Mouse (Mus musculus) ES-E14 (cell line): Measurements from ENCODE around the gene Cactin. TPM values are rescaled to one million over a fixed set of nuclear protein-coding genes. Genes with fewer than 3 reads are reported as not detected.

Experiments
- DNase-seq: peaks from one replicate; pipeline ENCODE4 v3.0.0-alpha.2; 2013; ENCODE audit warnings: low read depth, low spot score
- H3K27ac ChIP-seq: 2 replicates; pipeline ENCODE4 v1.5.1; 2012; ENCODE audit warnings: low read depth, mild to moderate bottlenecking, low read length, moderate library complexity, mixed read lengths; ENCODE audit not compliant: poor library complexity, insufficient read depth, severe bottlenecking
- H3K36me3 ChIP-seq: 2 replicates; pipeline ENCODE4 v1.6.1; 2012; ENCODE audit warnings: mild to moderate bottlenecking, low read length, moderate library complexity, mixed read lengths; ENCODE audit not compliant: control insufficient read depth, poor library complexity, insufficient read depth, severe bottlenecking
- H3K4me1 ChIP-seq, 2 experiments: fragments of 150-350 bp in 1 of 2; sonication (generic) in 1 of 2; 2 replicates each; pipeline ENCODE4 v1.6.1; 2012; ENCODE audit warnings: low read length in 2 of 2, mild to moderate bottlenecking in 1 of 2, mixed read lengths in 1 of 2; ENCODE audit not compliant: control insufficient read depth in 2 of 2, insufficient read depth in 2 of 2, poor library complexity in 1 of 2
- H3K4me3 ChIP-seq, 2 experiments: fragments of 150-350 bp in 1 of 2; sonication (generic) in 1 of 2; 2 replicates each; pipeline ENCODE4 v1.5.1; 2012; ENCODE audit warnings: low read length in 2 of 2, low read depth in 1 of 2, mild to moderate bottlenecking in 1 of 2, mixed read lengths in 1 of 2; ENCODE audit not compliant: insufficient read depth in 1 of 2, poor library complexity in 1 of 2, severe bottlenecking in 1 of 2
- H3K9ac ChIP-seq: 2 replicates; pipeline ENCODE4 v1.6.1; 2012; ENCODE audit warnings: low read depth, mild to moderate bottlenecking, low read length, mixed read lengths; ENCODE audit not compliant: poor library complexity, insufficient read depth, severe bottlenecking
- H3K9me3 ChIP-seq: fragments of 150-350 bp; sonication (generic); 2 replicates; pipeline ENCODE4 v1.6.1; 2012; ENCODE audit warnings: low read depth, mild to moderate bottlenecking, low read length; ENCODE audit not compliant: control insufficient read depth, insufficient read depth
- CHD2 ChIP-seq: IDR thresholded peaks from 2 replicates; pipeline ENCODE4 v1.6.1; 2014; ENCODE audit warnings: mild to moderate bottlenecking, low read depth, low read length, inconsistent platforms
- HCFC1 ChIP-seq: IDR thresholded peaks from 2 replicates; pipeline ENCODE4 v1.6.1; 2012; ENCODE audit warnings: low read length, inconsistent platforms, borderline replicate concordance; ENCODE audit not compliant: insufficient read depth
- MAFK ChIP-seq: IDR thresholded peaks from 2 replicates; pipeline ENCODE4 v1.6.1; 2014; ENCODE audit warnings: mild to moderate bottlenecking, low read depth, low read length, inconsistent platforms; ENCODE audit not compliant: insufficient read depth
- ZC3H11A ChIP-seq: IDR thresholded peaks from 2 replicates; pipeline ENCODE4 v1.6.1; 2012; ENCODE audit warnings: low read depth, mild to moderate bottlenecking, inconsistent platforms, low read length, borderline replicate concordance
- ZNF384 ChIP-seq: IDR thresholded peaks from 2 replicates; pipeline ENCODE4 v1.6.1; 2012; ENCODE audit warnings: low read depth, low read length, inconsistent platforms
- in situ Hi-C, 2 experiments: fragments of 600-800 bp; cut with MboI; formaldehyde crosslinking; loops; one replicate each; pipeline ENCODE4 v1.15.1; 2025; ENCODE audit warnings: low sequenced_read_pairs in 2 of 2, inconsistent platforms in 1 of 2; ENCODE audit not compliant: unreplicated experiment in 2 of 2
- total RNA-seq: library from RNA; depleted of rRNA; stranded (reverse); fragments of 300-350 nt; gene quantifications from 2 replicates; pipeline ENCODE4 v1.2.3, GENCODE M21; 2012

Gene Cactin
- total RNA-seq, 1 experiment, result 54.9 TPM

DNA sequence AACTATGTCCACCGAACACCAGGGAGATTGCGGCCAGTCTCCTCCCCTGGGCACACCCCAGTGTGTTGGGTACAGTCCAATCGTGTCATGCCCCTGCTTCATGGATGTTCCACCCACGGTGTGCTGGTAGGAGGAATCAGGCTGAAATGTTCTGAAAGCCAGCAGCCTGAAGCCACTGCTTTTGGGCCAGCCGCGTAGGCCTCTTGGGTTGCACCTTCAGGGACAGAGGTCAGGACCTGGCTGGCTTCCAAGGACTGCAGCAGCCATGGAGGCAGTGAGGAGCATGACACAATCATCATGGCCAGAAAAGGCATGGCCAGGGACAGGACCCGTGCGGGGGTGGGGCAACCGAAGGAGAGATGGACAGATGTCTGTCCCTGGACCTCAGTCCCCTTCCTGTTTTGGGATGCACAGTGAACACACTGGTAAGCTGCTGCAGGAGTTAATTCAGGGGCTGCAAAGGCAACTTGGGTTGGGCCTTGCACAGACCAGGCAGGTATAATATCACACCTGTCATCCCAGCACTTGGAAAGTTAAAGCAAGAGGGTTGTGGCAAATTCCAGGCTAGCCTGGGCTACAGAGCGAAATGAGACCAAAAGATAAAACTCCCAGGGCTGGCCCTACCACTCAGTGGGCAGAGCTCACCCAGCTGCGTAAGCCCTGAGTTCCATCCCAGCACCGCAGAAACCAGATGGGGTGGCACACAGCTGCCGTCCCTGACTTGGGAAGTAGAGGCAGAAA lies 2.1 kb upstream of the Cactin start:
- no peak for DNase-seq
- Histone ChIP-seq H3K9ac (peak overlapping the region; percentile 83; the same call in 1 of the 2 replicates), H3K9me3 (no peaks in the 10 kb centered on the region), H3K36me3 (peaks cover 41% of the 10 kb centered on the region), H3K4me3 (no peak overlapping the region), H3K27ac (no peak overlapping the region), H3K4me1 (peaks cover 0 to 22% of the 10 kb centered on the region in 2 experiments; a peak in 2 of 4 replicates)
- no peak for TF ChIP-seq HCFC1
- in situ Hi-C loops, result no loop called here

DNA sequence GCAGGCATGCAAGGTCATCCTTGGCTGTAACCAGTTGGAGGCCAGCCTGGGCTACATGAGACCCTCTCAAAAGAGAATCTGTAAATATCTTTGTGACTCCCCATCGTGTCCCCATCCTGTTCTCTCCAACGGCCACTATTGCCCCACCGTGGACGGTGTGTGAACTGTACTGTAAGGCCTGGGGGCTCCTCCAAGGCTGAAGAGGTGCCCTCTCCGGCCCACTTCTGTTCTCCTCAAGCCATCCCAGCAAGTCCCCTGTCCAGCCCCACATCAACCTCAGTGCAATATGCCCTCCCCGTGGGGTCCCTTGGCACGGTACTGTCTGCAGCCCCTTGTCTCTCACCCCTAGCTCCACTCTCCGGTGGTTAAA lies 1.6 kb upstream of the Cactin start:
- H3K4me3 ChIP-seq, result peak overlapping the region; percentile 70 to 74; a peak in 3 of 4 replicates
- in situ Hi-C loops, result no loop called here
- TF ChIP-seq HCFC1 (no peak), ZNF384 (no peak), MAFK (no peak), CHD2 (no peak), ZC3H11A (no peak)
- peaks cover 41% of the 10 kb centered on the region for H3K36me3 ChIP-seq
- no peaks in the 10 kb centered on the region for H3K9me3 ChIP-seq
- DNase-seq, result no peak
- H3K4me1 ChIP-seq, result peaks cover 0 to 22% of the 10 kb centered on the region in 2 experiments; a peak in 2 of 4 replicates
- peak overlapping the region; percentile 83; the same call in 1 of the 2 replicates for H3K9ac ChIP-seq
- no peak overlapping the region for H3K27ac ChIP-seq

- in situ Hi-C loops, result no loop called here
- H3K4me1 ChIP-seq, result peaks cover 0 to 22% of the 10 kb centered on the region in 2 experiments; a peak in 2 of 4 replicates
- TF ChIP-seq HCFC1 (no peak), CHD2 (no peak; the same call in 1 of the 2 replicates), ZNF384 (no peak), ZC3H11A (no peak), MAFK (no peak)
Measured at GRCm38 (mm10) chr10:81319741-81320549, 958 bp upstream of the Cactin start.

GRCm38 (mm10) chr10:81321436-81321835 lies 533 bp downstream of the Cactin start:
- Histone ChIP-seq H3K9ac (peak overlapping the region; percentile 94), H3K36me3 (peaks cover 51% of the 10 kb centered on the region), H3K4me3 (peak overlapping the region; percentile 60 to 93), H3K4me1 (peaks cover 0 to 21% of the 10 kb centered on the region in 2 experiments; a peak in 2 of 4 replicates), H3K27ac (peak overlapping the region; percentile 77), H3K9me3 (no peaks in the 10 kb centered on the region)
- in situ Hi-C loops, result no loop called here
- TF ChIP-seq CHD2 (no peak), MAFK (no peak), ZC3H11A (no peak), HCFC1 (no peak), ZNF384 (no peak)
- DNase-seq, result no peak

More at GRCm38 (mm10) chr10:81319741-81320549, 958 bp upstream of the Cactin start:
- peak overlapping the region; percentile 83 for H3K9ac ChIP-seq
- H3K27ac ChIP-seq, result peak overlapping the region; percentile 47
- peaks cover 42% of the 10 kb centered on the region for H3K36me3 ChIP-seq
- peak overlapping the region; percentile 70 to 74 for H3K4me3 ChIP-seq
- peak; percentile 100 for DNase-seq
- no peaks in the 10 kb centered on the region for H3K9me3 ChIP-seq
